Mouse (Mus musculus): ENCODE results near the gene Pygl. TPM values are rescaled to one million over a fixed set of nuclear protein-coding genes. Genes with fewer than 3 reads are reported as not detected.
"Not testable (repeated sequence)": the region's sequence is repeated elsewhere in the genome, so short reads cannot be mapped to it uniquely, and the experiment has no call there.

The Pygl gene
- polyA plus RNA-seq, 1 experiment from 2014 or later = 34.7 TPM

DNA sequence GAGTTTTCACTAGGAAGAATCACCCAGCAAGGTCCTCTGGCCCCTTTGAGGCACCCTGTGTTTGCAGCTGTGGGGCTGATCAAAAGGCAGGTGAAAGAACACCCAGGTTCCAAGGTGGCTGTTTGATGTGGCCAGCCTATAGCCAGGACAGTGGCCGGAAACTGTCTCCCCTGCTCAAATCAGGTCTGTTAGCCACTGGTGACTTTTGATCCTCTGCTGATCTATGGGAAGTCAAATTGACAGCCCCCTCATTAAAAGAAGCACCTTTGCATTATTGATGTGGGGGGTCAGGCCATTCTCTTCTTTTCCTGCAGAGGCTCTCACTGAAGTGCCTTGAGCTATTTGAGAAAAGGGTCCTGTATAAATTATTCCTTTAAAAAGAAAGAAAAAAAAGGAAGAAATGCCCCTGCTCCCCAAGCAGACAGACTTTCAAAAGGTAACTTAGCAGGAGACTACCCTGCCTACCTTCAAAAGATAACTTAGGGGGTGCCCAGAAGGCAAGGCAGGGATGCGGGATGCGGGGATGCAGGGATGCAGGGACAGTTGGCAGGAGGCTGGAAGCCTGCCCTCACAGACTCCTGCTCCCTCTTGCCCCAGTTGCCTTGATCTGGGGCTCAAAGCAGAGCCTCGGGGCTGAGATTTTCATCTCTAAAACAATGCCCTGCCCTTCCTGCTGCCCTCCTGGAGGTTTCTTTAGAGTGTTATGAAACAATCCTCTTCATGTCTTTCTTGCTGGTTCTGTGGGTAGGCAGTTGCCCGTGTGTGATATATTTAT, 73.8 kb downstream of the Pygl start:
- Histone ChIP-seq H3K9ac (ENCODE audit: low read depth, low read length) (no peak overlapping the region), H3K27me3 (ENCODE audit: control insufficient read depth, insufficient read depth, low read length) (no peaks in the 10 kb centered on the region), H3K4me1 (ENCODE audit: control insufficient read depth, insufficient read depth, low read length) (no peaks in the 10 kb centered on the region), H3K27ac (ENCODE audit: low read depth, low read length) (no peak overlapping the region), H3K4me3 (ENCODE audit: low read depth, low read length) (no peak overlapping the region), H3K36me3 (ENCODE audit: control insufficient read depth, insufficient read depth, low read length) (no peaks in the 10 kb centered on the region), H3K9me3 (replicated peaks; ENCODE audit: control insufficient read depth, low read length) (no peaks in the 10 kb centered on the region), H3K4me2 (no peak overlapping the region)
- 55% methylated on average over 5 of the region's 5 CpGs for WGBS (ENCODE audit: insufficient replicate concordance)
- no peak for ATAC-seq (replicated peaks; ENCODE audit: insufficient number of reproducible peaks, low FRiP score, low TSS enrichment)

DNA sequence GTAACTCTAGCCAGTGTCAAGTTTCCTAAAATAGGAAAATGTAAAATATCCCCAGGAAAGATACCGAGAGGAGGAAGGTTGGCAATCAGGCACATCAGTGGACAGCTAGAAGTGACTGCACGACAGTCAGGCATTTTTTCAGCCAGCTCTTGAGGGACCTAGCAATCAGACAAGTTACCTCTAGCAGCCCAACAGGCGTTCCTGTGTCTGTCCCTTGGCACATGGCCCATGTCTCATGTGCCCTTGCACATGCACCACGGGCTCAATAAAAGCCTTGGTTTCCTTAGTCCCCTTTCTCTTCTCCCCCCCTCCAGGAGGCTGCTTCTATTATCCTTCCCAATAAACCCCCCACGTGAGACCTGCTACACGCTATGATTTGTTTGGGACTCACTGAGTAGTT, 75.1 kb downstream of the Pygl start:
- Histone ChIP-seq H3K36me3 (ENCODE audit: control insufficient read depth, insufficient read depth, low read length) (no peaks in the 10 kb centered on the region), H3K4me1 (ENCODE audit: control insufficient read depth, insufficient read depth, low read length) (no peaks in the 10 kb centered on the region), H3K27ac (ENCODE audit: low read depth, low read length) (no peak overlapping the region), H3K4me3 (ENCODE audit: low read depth, low read length) (no peak overlapping the region), H3K4me2 (no peak overlapping the region), H3K27me3 (ENCODE audit: control insufficient read depth, insufficient read depth, low read length) (no peaks in the 10 kb centered on the region), H3K9ac (ENCODE audit: low read depth, low read length) (no peak overlapping the region), H3K9me3 (replicated peaks; ENCODE audit: control insufficient read depth, low read length) (no peaks in the 10 kb centered on the region)
- no peak for ATAC-seq (replicated peaks; ENCODE audit: insufficient number of reproducible peaks, low FRiP score, low TSS enrichment)
- WGBS (ENCODE audit: insufficient replicate concordance) = 66% methylated on average over 6 of the region's 6 CpGs

- H3K27ac ChIP-seq (ENCODE audit: low read depth, low read length) = no peak within 1 kb of the TSS
- WGBS (ENCODE audit: insufficient replicate concordance) = 41% methylated on average over 3 of the region's 3 CpGs
- no peak within 1 kb of the TSS for H3K4me3 ChIP-seq (ENCODE audit: low read depth, low read length)
- H3K4me2 ChIP-seq = no peak within 1 kb of the TSS
- no peak within 1 kb of the TSS for H3K9ac ChIP-seq (ENCODE audit: low read depth, low read length)
- H3K36me3 ChIP-seq (ENCODE audit: control insufficient read depth, insufficient read depth, low read length) = no peaks in the 10 kb centered on the region
- no peaks in the 10 kb centered on the region for H3K9me3 ChIP-seq (replicated peaks; ENCODE audit: control insufficient read depth, low read length)
- no peaks in the 10 kb centered on the region for H3K27me3 ChIP-seq (ENCODE audit: control insufficient read depth, insufficient read depth, low read length)
- H3K4me1 ChIP-seq (ENCODE audit: control insufficient read depth, insufficient read depth, low read length) = no peaks in the 10 kb centered on the region; the same call in 1 of the 2 replicates
- ATAC-seq (replicated peaks; ENCODE audit: insufficient number of reproducible peaks, low FRiP score, low TSS enrichment) = no peak
These were observed 77.4 kb downstream of the Pygl start, which contains the start of gene Abhd12b for GRCm38 (mm10) chr12:70153842-70154241. Gene Abhd12b (plus strand): TSS chr12:70154142.

GRCm38 (mm10) chr12:70148631-70149265, 82.5 kb downstream of the Pygl start:
- H3K4me2 ChIP-seq = peak overlapping the region; percentile 67
- 0 out of 2 replicates have a peak overlapping the region, but pooled peaks have one; percentile 5 for H3K9ac ChIP-seq (ENCODE audit: low read depth, low read length)
- H3K4me1 ChIP-seq (ENCODE audit: control insufficient read depth, insufficient read depth, low read length) = peaks cover 7% of the 10 kb centered on the region; the same call in 1 of the 2 replicates
- 9% methylated on average over 11 of the region's 11 CpGs for WGBS (ENCODE audit: insufficient replicate concordance)
- peak overlapping the region; percentile 38 for H3K4me3 ChIP-seq (ENCODE audit: low read depth, low read length)
- H3K36me3 ChIP-seq (ENCODE audit: control insufficient read depth, insufficient read depth, low read length) = no peaks in the 10 kb centered on the region
- H3K9me3 ChIP-seq (replicated peaks; ENCODE audit: control insufficient read depth, low read length) = no peaks in the 10 kb centered on the region
- H3K27ac ChIP-seq (ENCODE audit: low read depth, low read length) = no peak overlapping the region
- no peaks in the 10 kb centered on the region for H3K27me3 ChIP-seq (ENCODE audit: control insufficient read depth, insufficient read depth, low read length)
- no peak for ATAC-seq (replicated peaks; ENCODE audit: insufficient number of reproducible peaks, low FRiP score, low TSS enrichment)

GRCm38 (mm10) chr12:70147986-70148630, 83.2 kb downstream of the Pygl start:
- no peaks in the 10 kb centered on the region for H3K36me3 ChIP-seq (ENCODE audit: control insufficient read depth, insufficient read depth, low read length)
- WGBS (ENCODE audit: insufficient replicate concordance) = 6% methylated on average over 13 of the region's 13 CpGs
- peaks cover 7% of the 10 kb centered on the region; the same call in 1 of the 2 replicates for H3K4me1 ChIP-seq (ENCODE audit: control insufficient read depth, insufficient read depth, low read length)
- ATAC-seq (replicated peaks; ENCODE audit: insufficient number of reproducible peaks, low FRiP score, low TSS enrichment) = no peak
- peak overlapping the region; percentile 61 for H3K9ac ChIP-seq (ENCODE audit: low read depth, low read length)
- no peaks in the 10 kb centered on the region for H3K9me3 ChIP-seq (replicated peaks; ENCODE audit: control insufficient read depth, low read length)
- H3K27me3 ChIP-seq (ENCODE audit: control insufficient read depth, insufficient read depth, low read length) = no peaks in the 10 kb centered on the region
- peak overlapping the region; percentile 67 for H3K4me2 ChIP-seq
- no peak overlapping the region for H3K27ac ChIP-seq (ENCODE audit: low read depth, low read length)
- peak overlapping the region; percentile 38 for H3K4me3 ChIP-seq (ENCODE audit: low read depth, low read length)

- no peak overlapping the region for H3K9ac ChIP-seq (ENCODE audit: low read depth, low read length)
- peaks cover 7% of the 10 kb centered on the region; the same call in 1 of the 2 replicates for H3K4me1 ChIP-seq (ENCODE audit: control insufficient read depth, insufficient read depth, low read length)
- no peaks in the 10 kb centered on the region for H3K9me3 ChIP-seq (replicated peaks; ENCODE audit: control insufficient read depth, low read length)
- ATAC-seq (replicated peaks; ENCODE audit: insufficient number of reproducible peaks, low FRiP score, low TSS enrichment) = no peak
- no peaks in the 10 kb centered on the region for H3K36me3 ChIP-seq (ENCODE audit: control insufficient read depth, insufficient read depth, low read length)
- H3K27me3 ChIP-seq (ENCODE audit: control insufficient read depth, insufficient read depth, low read length) = no peaks in the 10 kb centered on the region
- H3K4me2 ChIP-seq = no peak overlapping the region
- no peak overlapping the region for H3K4me3 ChIP-seq (ENCODE audit: low read depth, low read length)
- 84% methylated on average over 6 of the region's 6 CpGs for WGBS (ENCODE audit: insufficient replicate concordance)
- H3K27ac ChIP-seq (ENCODE audit: low read depth, low read length) = no peak overlapping the region
These were observed 85.7 kb downstream of the Pygl start for GRCm38 (mm10) chr12:70145586-70145985.

DNA sequence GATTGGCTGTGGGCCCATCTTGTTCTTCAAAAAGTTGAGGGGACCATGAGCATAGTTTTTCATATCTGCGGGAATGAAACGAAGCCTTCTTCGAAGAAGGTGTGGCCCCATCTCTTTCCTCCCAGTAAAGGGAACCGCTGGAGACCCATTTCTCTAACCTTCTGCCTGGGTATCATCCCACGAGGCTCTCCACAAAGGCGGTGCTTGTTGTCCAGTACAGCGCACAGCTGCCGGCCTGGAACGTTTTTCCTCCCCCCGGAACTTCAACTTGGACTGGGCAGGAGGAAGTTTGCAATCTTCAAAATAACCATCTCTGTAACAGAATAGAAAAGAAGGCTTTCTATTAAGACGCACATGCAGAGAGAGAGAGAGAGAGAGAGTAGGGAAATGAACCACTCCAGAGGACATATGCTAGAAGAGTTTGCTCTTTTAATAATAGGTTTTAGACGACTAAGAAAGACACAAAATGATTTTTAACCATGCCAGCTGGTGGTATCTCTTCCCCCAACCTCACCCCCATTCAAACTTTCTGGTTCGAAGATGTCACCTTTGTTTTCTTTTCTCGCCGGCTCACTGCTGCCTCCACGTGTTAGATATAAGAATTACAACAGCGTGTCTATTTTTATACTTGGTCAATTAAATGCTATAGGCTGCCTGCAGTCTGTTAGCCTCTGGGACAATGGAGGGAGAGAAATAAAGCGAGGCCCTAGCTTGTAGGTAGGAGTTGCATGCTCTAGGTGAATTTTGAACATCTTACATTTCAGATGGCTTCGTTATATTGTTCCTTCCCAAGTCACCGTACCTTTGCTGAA, 86.4 kb downstream of the Pygl start:
- ATAC-seq (replicated peaks; ENCODE audit: insufficient number of reproducible peaks, low FRiP score, low TSS enrichment) = no peak
- peak overlapping the region; percentile 71 for H3K27ac ChIP-seq (ENCODE audit: low read depth, low read length)

GRCm38 (mm10) chr12:70144106-70144587, 87.1 kb downstream of the Pygl start:
- H3K4me2 ChIP-seq; H3K36me3 ChIP-seq (ENCODE audit: control insufficient read depth, insufficient read depth, low read length); H3K4me1 ChIP-seq (ENCODE audit: control insufficient read depth, insufficient read depth, low read length); H3K9ac ChIP-seq (ENCODE audit: low read depth, low read length); H3K9me3 ChIP-seq (replicated peaks; ENCODE audit: control insufficient read depth, low read length); H3K27me3 ChIP-seq (ENCODE audit: control insufficient read depth, insufficient read depth, low read length); H3K4me3 ChIP-seq (ENCODE audit: low read depth, low read length): not testable (repeated sequence)
- H3K27ac ChIP-seq (ENCODE audit: low read depth, low read length) = peak overlapping the region; percentile 71
- 5% methylated on average over 3 of the region's 3 CpGs for WGBS (ENCODE audit: insufficient replicate concordance)
- ATAC-seq (replicated peaks; ENCODE audit: insufficient number of reproducible peaks, low FRiP score, low TSS enrichment) = peak; percentile 52

More for the DNA sequence above, 86.4 kb downstream of the Pygl start:
- H3K27me3 ChIP-seq (ENCODE audit: control insufficient read depth, insufficient read depth, low read length) = no peaks in the 10 kb centered on the region
- no peaks in the 10 kb centered on the region for H3K36me3 ChIP-seq (ENCODE audit: control insufficient read depth, insufficient read depth, low read length)
- H3K4me1 ChIP-seq (ENCODE audit: control insufficient read depth, insufficient read depth, low read length) = peaks cover 7% of the 10 kb centered on the region; the same call in 1 of the 2 replicates
- H3K4me3 ChIP-seq (ENCODE audit: low read depth, low read length) = no peak overlapping the region
- no peak overlapping the region for H3K9ac ChIP-seq (ENCODE audit: low read depth, low read length)
- 45% methylated on average over 20 of the region's 20 CpGs for WGBS (ENCODE audit: insufficient replicate concordance)
- H3K9me3 ChIP-seq (replicated peaks; ENCODE audit: control insufficient read depth, low read length) = no peaks in the 10 kb centered on the region
- H3K4me2 ChIP-seq = peak overlapping the region; percentile 19; the same call in 1 of the 2 replicates
